Mouse (Mus musculus) forebrain, embryonic 10.5 days (tissue): ENCODE data around the gene Gm3646. TPM values are rescaled to one million over a fixed set of nuclear protein-coding genes. Genes with fewer than 3 reads are reported as not detected.

Source experiments
- DNase-seq: peaks from one replicate; pipeline ENCODE4 v3.0.0-alpha.2; 2017; ENCODE audit warnings: low spot score; ENCODE audit errors: extremely low spot score
- H3K27ac ChIP-seq: fragments of 300-500 bp; sonication (generic); 2 replicates; pipeline ENCODE4 v1.5.1; 2016; ENCODE audit warnings: mild to moderate bottlenecking
- H3K27me3 ChIP-seq: fragments of 300-500 bp; sonication (generic); 2 replicates; pipeline ENCODE4 v1.6.1; 2016; ENCODE audit warnings: mild to moderate bottlenecking; ENCODE audit not compliant: poor library complexity, severe bottlenecking
- H3K36me3 ChIP-seq: fragments of 300-500 bp; sonication (generic); replicated peaks from 2 replicates; pipeline ENCODE4 v1.6.1; 2016; ENCODE audit warnings: mild to moderate bottlenecking, moderate library complexity
- H3K4me1 ChIP-seq: fragments of 300-500 bp; sonication (generic); 2 replicates; pipeline ENCODE4 v1.6.1; 2016
- H3K4me3 ChIP-seq: fragments of 300-500 bp; sonication (generic); 2 replicates; pipeline ENCODE4 v1.5.1; 2016; ENCODE audit warnings: mild to moderate bottlenecking, moderate library complexity
- H3K9me3 ChIP-seq: fragments of 300-500 bp; sonication (generic); 2 replicates; pipeline ENCODE4 v1.6.1; 2016; ENCODE audit warnings: mild to moderate bottlenecking, moderate library complexity
- WGBS: fragments of 180-500 bp; shearing (Covaris S2); methylation state at CpG from one replicate; pipeline ENCODE4 v1.1.7; 2016; 5-methylcytosine and 5-hydroxymethylcytosine counted together
- polyA plus RNA-seq: library from polyadenylated mRNA; unstranded; fragments of >200 nt; fragmentation: Nextera tagmentation; extraction: Ambion mirVana; gene quantifications from 2 replicates; pipeline ENCODE4 v1.2.1, GENCODE M21; 2016

Gm3646 gene
- polyA plus RNA-seq, 1 experiment from 2014 or later: not detected

- H3K27ac ChIP-seq: no peak overlapping the region
- peaks cover 7% of the 10 kb centered on the region for H3K4me1 ChIP-seq
- WGBS: 71% methylated on average over 4 of the region's 4 CpGs
- DNase-seq: no peak
- H3K4me3 ChIP-seq: no peak overlapping the region
- no peaks in the 10 kb centered on the region for H3K9me3 ChIP-seq
- no peaks in the 10 kb centered on the region for H3K27me3 ChIP-seq
- H3K36me3 ChIP-seq: no peaks in the 10 kb centered on the region
Observed at GRCm38 (mm10) chr1:39824240-39824639, 19.1 kb upstream of the Gm3646 start.

GRCm38 (mm10) chr1:39819596-39819995, 14.5 kb upstream of the Gm3646 start:
- DNase-seq: no peak
- Histone ChIP-seq H3K4me3 (no peak overlapping the region), H3K4me1 (peaks cover 5% of the 10 kb centered on the region), H3K9me3 (no peaks in the 10 kb centered on the region), H3K27me3 (no peaks in the 10 kb centered on the region), H3K27ac (no peak overlapping the region), H3K36me3 (no peaks in the 10 kb centered on the region)
- 88% methylated on average over 10 of the region's 10 CpGs for WGBS

- Histone ChIP-seq H3K4me3 (no peak overlapping the region), H3K27me3 (no peaks in the 10 kb centered on the region), H3K4me1 (no peaks in the 10 kb centered on the region), H3K9me3 (no peaks in the 10 kb centered on the region), H3K36me3 (no peaks in the 10 kb centered on the region), H3K27ac (no peak overlapping the region)
- 92% methylated on average over 5 of the region's 5 CpGs for WGBS
- no peak for DNase-seq
Observed at GRCm38 (mm10) chr1:39815766-39816165, 10.6 kb upstream of the Gm3646 start.

DNA sequence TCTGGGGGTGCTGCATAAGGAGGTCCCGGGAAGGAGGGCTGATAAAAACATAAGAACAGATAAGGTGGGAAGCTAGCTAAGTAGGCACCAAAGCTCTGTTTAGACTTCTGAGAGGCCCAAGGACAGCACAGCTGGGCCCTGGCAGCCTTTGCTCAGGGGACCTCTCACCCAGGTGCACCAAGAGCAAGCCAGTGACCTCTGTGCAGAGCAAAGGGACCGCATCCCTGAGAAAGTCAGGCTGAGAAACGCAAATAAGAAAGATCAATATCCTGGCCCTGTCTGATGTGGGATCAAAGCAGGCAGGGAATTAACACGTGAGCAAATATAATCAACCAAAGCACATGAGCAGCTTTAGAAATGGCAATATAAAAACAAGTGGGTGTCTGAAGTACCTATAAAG, 7.9 kb upstream of the Gm3646 start:
- H3K4me3 ChIP-seq: no peak overlapping the region
- DNase-seq: no peak
- no peaks in the 10 kb centered on the region for H3K36me3 ChIP-seq
- H3K9me3 ChIP-seq: no peaks in the 10 kb centered on the region
- WGBS: 90% methylated on average over 4 of the region's 4 CpGs
- no peaks in the 10 kb centered on the region for H3K27me3 ChIP-seq
- H3K4me1 ChIP-seq: no peaks in the 10 kb centered on the region
- no peak overlapping the region for H3K27ac ChIP-seq

- H3K9me3 ChIP-seq: no peaks in the 10 kb centered on the region
- H3K4me3 ChIP-seq: no peak overlapping the region
- DNase-seq: no peak
- peaks cover 4% of the 10 kb centered on the region; the same call in 1 of the 2 replicates for H3K4me1 ChIP-seq
- no peak overlapping the region for H3K27ac ChIP-seq
- H3K36me3 ChIP-seq: no peaks in the 10 kb centered on the region
- 90% methylated on average over 6 of the region's 6 CpGs for WGBS
- no peaks in the 10 kb centered on the region for H3K27me3 ChIP-seq
Observed at GRCm38 (mm10) chr1:39804789-39805188, 343 bp downstream of the Gm3646 start.

DNA sequence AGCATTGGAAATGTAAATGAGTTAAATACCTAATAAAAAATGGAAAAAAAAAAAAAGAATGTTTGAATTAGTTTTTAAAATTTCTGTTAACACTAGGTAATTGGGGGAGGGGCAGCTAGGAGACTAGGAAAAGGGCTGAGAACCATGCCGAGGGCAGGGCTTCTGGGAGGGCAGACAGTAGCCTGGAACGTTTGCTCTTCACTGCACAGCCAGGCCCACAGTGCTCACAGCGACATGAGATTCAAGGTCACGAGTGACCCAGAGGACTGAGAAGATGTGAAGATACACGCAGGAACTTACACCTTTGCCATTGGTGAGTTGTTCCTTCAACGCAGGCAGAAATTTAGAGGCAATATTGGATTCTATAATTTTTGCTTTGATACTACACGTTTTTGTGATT, 2.2 kb downstream of the Gm3646 start:
- no peak for DNase-seq
- H3K27me3 ChIP-seq: no peaks in the 10 kb centered on the region
- H3K36me3 ChIP-seq: no peaks in the 10 kb centered on the region
- no peak overlapping the region for H3K4me3 ChIP-seq
- H3K27ac ChIP-seq: no peak overlapping the region
- WGBS: 81% methylated on average over 7 of the region's 7 CpGs
- no peaks in the 10 kb centered on the region for H3K9me3 ChIP-seq
- H3K4me1 ChIP-seq: peaks cover 4% of the 10 kb centered on the region; the same call in 1 of the 2 replicates

- Histone ChIP-seq H3K36me3 (no peaks in the 10 kb centered on the region), H3K9me3 (peaks cover 18% of the 10 kb centered on the region), H3K27me3 (no peaks in the 10 kb centered on the region), H3K4me1 (no peaks in the 10 kb centered on the region), H3K27ac (no peak overlapping the region), H3K4me3 (no peak overlapping the region)
- DNase-seq: no peak
- WGBS: 93% methylated on average over 6 of the region's 6 CpGs
Observed at GRCm38 (mm10) chr1:39797496-39797895, 7.6 kb downstream of the Gm3646 start.

GRCm38 (mm10) chr1:39796765-39797164, 8.4 kb downstream of the Gm3646 start:
- DNase-seq: no peak
- H3K4me1 ChIP-seq: no peaks in the 10 kb centered on the region
- H3K36me3 ChIP-seq: no peaks in the 10 kb centered on the region
- peaks cover 18% of the 10 kb centered on the region for H3K9me3 ChIP-seq
- no peaks in the 10 kb centered on the region for H3K27me3 ChIP-seq
- H3K27ac ChIP-seq: no peak overlapping the region
- H3K4me3 ChIP-seq: no peak overlapping the region
- 84% methylated on average over 3 of the region's 3 CpGs for WGBS

- Histone ChIP-seq H3K27ac (no peak overlapping the region), H3K4me3 (no peak overlapping the region), H3K36me3 (no peaks in the 10 kb centered on the region), H3K4me1 (no peaks in the 10 kb centered on the region), H3K9me3 (no peaks in the 10 kb centered on the region), H3K27me3 (no peaks in the 10 kb centered on the region)
- 83% methylated on average over 5 of the region's 5 CpGs for WGBS
- DNase-seq: no peak
Observed at GRCm38 (mm10) chr1:39784632-39785031, 20.5 kb downstream of the Gm3646 start.

- Histone ChIP-seq H3K9me3 (no peaks in the 10 kb centered on the region), H3K27me3 (no peaks in the 10 kb centered on the region), H3K4me3 (no peak overlapping the region), H3K27ac (no peak overlapping the region), H3K36me3 (no peaks in the 10 kb centered on the region), H3K4me1 (no peaks in the 10 kb centered on the region)
- no peak for DNase-seq
- WGBS: 93% methylated on average over 6 of the region's 6 CpGs
Observed at GRCm38 (mm10) chr1:39781835-39782234, 23.3 kb downstream of the Gm3646 start.

- no peak overlapping the region for H3K4me3 ChIP-seq
- no peak for DNase-seq
- H3K4me1 ChIP-seq: no peaks in the 10 kb centered on the region
- no peaks in the 10 kb centered on the region for H3K27me3 ChIP-seq
- H3K36me3 ChIP-seq: no peaks in the 10 kb centered on the region
- no peak overlapping the region for H3K27ac ChIP-seq
- WGBS: 90% methylated on average over 16 of the region's 16 CpGs
- no peaks in the 10 kb centered on the region for H3K9me3 ChIP-seq
Observed at GRCm38 (mm10) chr1:39779111-39779980, 25.8 kb downstream of the Gm3646 start.

DNA sequence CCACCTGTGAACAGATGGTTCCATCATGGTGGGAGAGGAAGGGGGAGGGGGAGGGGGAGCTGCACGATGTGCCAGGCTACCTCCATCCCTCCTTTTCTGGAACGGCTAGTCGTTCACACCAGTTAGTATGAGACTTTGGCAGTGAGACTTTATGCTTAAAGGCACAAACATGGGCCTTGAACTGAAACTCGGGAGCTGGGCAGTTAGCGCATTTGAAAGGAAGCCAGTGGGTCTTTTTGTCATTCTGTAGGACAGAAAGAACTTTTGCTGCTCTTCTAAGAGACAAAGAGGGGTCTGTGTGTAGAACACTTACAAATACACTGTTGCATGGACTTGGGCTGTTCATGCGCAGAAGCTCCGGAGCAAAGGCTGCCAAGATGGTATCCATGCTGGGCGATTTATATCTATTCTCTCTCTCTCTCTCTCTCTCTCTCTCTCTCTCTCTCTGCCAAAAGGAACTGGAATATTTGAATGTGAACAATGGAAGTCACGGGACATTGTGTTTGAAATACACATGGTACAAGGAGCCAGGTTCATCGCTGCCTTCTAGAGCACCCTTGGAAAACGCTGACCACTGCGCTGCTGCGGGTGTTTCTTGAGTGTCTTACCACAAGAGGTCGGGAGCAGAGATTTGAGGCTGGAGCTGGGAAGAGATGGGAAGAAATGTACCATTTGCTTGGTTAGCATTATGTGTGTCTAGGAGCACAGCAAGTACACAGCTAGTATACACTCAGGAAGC, 31.0 kb downstream of the Gm3646 start:
- 87% methylated on average over 14 of the region's 14 CpGs for WGBS
- no peak overlapping the region for H3K4me3 ChIP-seq
- no peaks in the 10 kb centered on the region for H3K27me3 ChIP-seq
- H3K36me3 ChIP-seq: no peaks in the 10 kb centered on the region
- H3K27ac ChIP-seq: no peak overlapping the region
- H3K9me3 ChIP-seq: no peaks in the 10 kb centered on the region
- no peak for DNase-seq
- peaks cover 12% of the 10 kb centered on the region for H3K4me1 ChIP-seq

DNA sequence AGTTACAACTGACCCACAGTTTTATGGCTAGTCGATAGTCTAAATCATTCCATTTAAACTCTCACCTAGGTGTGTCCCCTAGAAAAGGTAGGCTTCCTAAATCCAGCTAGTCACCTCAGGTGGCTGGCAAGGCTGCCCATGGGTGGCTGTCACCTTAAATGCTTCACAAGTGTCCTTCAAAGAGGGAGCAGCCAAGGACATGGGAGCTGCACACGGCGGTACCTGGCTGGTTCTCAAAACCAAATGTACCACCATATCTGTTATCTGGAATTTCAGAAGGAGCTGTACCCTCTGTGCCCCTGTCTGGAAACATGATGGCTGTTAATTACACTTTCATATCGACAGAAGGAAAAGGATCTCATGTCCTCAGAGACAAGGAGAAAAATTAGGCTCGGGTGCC, 31.6 kb downstream of the Gm3646 start:
- H3K27ac ChIP-seq: no peak overlapping the region
- H3K36me3 ChIP-seq: no peaks in the 10 kb centered on the region
- WGBS: 92% methylated on average over 5 of the region's 5 CpGs
- no peaks in the 10 kb centered on the region for H3K9me3 ChIP-seq
- no peak for DNase-seq
- peaks cover 12% of the 10 kb centered on the region for H3K4me1 ChIP-seq
- H3K4me3 ChIP-seq: no peak overlapping the region
- H3K27me3 ChIP-seq: no peaks in the 10 kb centered on the region
